Mouse (Mus musculus): ENCODE results near the gene Dnah17.

- TF ChIP-seq CHD2 (IDR thresholded peaks at IDR 0.05; ENCODE audit: low read depth, low read length): no peak
- TF ChIP-seq HCFC1 (IDR thresholded peaks at IDR 0.05; ENCODE audit: borderline replicate concordance, insufficient read depth, low read length): no peak
These were observed 143.4 kb downstream of the Dnah17 start for GRCm38 (mm10) chr11:117987032-117987451.

Measured in ES-E14 (cell line).